Mouse (Mus musculus): ENCODE data around the gene Pcca.

Gene Pcca

DNA sequence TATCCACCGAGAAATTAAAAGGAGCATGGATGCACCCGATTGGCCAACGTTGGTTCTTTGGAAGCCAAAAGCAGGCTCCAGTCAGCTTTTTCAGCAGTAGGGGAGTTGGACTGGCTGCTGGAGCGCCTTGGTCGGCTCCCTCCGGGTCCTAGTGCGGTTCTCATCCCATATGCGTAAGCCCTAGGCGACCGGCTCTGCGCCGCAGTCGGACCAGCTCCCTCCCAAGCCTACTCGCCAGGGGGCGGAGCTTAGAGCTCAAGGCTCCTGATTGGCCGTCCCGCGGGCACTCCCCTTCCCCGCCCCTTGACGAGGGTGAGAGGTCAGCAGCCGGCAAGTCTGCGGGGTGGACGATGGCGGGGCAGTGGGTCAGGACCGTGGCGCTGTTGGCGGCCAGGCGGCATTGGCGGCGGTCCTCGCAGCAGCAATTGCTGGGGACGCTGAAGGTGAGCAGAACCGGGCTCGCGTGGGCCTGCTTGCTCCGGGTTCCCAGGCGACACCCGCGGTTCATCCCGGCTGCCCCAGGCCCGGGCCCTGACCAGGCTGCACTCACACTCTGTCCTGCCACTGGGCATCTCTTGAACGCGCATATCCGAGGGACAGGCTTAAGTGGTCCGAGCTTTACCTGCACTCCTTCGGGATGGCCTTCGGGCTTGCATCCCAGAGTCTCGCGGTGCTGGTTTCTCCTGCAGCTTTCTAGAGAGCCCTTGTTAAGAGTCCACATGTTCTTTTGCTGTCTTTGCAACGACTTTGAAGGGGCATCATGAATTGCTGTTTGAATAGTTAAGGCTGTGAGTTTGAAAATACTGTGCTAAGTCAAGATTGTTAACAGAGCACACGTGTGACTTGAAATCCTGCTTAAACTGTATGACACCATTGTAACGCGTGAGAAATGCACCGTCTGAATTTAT is at the start of gene Pcca:
TSS of gene Pcca (plus strand) at position 308 of the 908 bp plus-strand sequence.
- DNase-seq (ENCODE audit: low spot score), result peak; percentile 92

- DNase-seq (ENCODE audit: low spot score), result no peak
These were observed 49.7 kb upstream of the Pcca start for GRCm38 (mm10) chr14:122484458-122484843.

GRCm38 (mm10) chr14:122484844-122485551 is 49.1 kb upstream of the Pcca start:
- no peak for DNase-seq (ENCODE audit: low spot score)

GRCm38 (mm10) chr14:122485635-122486181 is 48.4 kb upstream of the Pcca start:
- DNase-seq (ENCODE audit: low spot score), result no peak

- no peak for DNase-seq (ENCODE audit: low spot score)
These were observed 47.5 kb upstream of the Pcca start for GRCm38 (mm10) chr14:122486611-122487010.

DNA sequence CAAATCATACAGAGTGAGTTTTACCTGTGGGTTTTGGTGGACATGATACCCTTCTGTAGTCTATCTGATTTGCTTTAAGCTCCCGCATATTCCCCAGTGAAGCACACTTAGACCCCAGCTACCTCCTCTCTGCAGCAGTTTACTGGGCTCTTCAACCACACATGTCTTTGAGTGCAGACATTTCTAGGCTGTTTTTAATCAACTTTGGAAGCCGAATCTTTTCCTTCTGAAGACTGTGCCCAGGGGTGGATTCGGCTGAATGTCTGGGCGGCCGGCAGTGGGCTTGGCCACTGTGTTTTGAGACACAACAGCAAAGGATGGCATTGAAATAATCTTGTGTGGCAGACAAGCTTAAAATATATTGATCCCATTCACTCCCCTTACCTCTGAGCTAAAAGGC is 46.8 kb upstream of the Pcca start:
- DNase-seq (ENCODE audit: low spot score), result no peak

GRCm38 (mm10) chr14:122489041-122489440 is 45.1 kb upstream of the Pcca start:
- DNase-seq (ENCODE audit: low spot score), result no peak

- no peak for DNase-seq (ENCODE audit: low spot score)
These were observed 44.3 kb upstream of the Pcca start for GRCm38 (mm10) chr14:122489686-122490414.

DNA sequence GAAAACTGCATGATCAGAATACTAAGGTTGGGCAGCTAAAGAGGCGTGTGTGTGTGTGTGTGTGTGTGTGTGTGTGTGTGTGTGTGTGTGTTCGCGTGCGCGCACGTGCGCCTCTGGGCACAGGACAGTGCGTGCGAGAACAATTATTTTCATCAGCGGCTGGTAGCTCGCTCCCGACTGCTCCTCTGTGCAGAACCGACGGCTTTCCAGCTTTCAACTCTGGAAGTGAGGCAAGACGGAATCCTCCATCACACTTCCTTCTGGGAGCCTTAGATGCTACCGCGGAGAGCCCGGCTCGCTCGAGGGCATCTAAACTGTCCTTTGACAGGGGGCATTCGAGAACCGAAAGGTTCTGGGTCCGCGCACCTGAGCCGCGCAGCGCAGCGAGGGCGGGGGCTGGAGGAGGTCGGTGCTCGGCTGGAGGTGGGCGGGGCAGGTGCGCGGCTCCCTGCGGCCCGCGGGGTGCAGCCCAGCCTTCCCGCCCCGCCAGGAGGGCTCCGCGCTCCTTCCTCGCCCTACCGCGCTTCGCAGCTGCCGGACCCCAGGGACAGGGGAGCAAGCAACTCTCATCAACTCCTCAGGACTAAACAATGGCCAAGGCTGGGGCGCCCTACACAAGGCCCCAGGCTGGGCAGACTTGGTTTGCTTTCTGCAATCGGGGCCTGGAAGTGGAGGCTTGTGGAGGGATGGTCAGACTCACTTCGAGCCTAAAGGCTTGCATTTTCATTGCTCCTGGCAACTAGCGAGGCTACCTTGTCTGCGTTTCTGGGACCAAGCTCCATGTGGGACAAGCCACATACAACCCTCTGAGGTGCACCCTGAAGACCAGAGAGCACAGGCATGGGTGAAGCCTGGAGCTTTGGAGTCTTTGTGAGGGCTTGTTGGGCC is 43.4 kb upstream of the Pcca start, which contains the start of gene Gm10837:
TSS of gene Gm10837 (plus strand) at position 146 of the 888 bp plus-strand sequence.
- no peak for DNase-seq (ENCODE audit: low spot score)

GRCm38 (mm10) chr14:122491521-122491920 is 42.6 kb upstream of the Pcca start:
- no peak for DNase-seq (ENCODE audit: low spot score)

- no peak for DNase-seq (ENCODE audit: low spot score)
These were observed 42.1 kb upstream of the Pcca start for GRCm38 (mm10) chr14:122492015-122492414.

DNA sequence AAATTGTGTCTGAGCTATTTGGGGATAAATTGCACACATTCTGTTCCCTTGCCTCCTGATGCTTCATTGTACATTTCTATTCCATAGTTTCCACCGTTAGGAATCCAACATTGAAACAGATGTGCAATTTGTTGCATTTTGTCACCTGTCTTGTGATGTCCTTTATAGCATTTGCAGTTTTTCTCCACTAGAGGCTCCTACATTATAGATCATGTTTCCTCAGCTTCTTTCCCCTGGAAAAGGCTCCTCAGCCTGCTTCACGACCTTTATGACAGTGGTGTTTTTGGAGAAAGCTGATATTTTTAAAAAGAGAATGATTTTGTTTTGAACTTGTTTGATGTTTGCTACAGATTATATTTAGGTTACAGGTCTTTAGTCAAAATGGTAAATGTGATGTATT is 25.1 kb upstream of the Pcca start:
- no peak for DNase-seq (ENCODE audit: low spot score)

DNA sequence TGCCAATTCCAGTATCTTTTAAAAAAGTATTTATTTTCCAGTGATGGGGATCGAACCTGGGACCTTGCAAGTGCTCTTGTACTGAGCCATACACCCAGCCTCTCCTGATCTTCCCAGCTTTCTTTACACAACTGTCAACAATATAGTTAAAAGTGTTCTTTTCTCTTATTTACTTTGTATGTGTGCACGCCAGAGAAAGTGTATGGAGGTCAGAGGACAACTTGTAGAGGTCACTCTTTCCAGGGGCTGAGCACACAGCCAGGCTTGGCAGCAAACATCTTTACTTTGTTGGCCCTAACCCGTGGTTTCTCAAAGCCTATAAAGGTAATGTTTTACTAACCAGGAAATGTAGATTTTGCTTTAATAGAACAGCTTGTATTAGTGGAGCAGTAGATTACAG is 22.6 kb upstream of the Pcca start:
- DNase-seq (ENCODE audit: low spot score), result no peak

GRCm38 (mm10) chr14:122513511-122514036 is 20.6 kb upstream of the Pcca start:
- DNase-seq (ENCODE audit: low spot score), result no peak

DNA sequence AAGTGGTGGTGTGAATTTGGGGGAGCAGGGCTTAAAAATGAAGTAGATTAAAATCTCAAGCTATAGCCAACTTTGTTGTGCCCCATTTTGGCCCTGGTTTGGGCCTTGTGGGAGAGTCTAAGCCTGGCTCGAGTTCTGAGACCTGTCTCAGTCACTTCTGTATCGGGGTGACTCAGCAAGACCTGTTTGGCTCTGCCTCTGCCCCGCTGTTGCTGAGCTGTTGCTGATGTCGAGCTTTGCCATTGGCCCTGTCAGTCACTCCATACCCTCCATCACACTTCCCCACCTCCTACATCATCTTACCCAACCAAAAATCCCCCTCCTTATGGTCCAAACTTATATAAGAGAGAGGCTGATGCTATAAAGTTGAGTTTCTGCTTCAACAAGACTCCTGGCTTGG is 5.6 kb upstream of the Pcca start:
- no peak for DNase-seq (ENCODE audit: low spot score)

GRCm38 (mm10) chr14:122535986-122536385 is 1.9 kb downstream of the Pcca start:
- no peak for DNase-seq (ENCODE audit: low spot score)

DNA sequence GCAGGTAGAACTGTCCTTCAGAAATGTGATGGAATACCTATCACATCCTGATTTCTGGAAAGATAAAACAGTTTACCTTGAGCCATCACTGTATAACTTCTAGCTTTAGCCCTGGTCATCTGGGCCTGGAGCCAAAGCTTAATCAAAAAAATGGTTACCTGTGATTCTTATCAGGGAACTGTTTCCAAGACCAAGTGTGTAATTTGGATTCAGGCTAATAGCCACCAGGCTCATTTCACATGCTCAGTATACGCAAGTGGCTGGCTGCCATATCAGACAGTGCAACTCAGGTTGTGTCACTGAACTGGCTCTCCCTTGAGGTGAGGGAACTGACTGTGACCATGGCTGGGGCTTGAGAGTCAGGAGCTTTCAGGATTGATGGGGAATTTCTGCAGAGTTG is 14.3 kb downstream of the Pcca start:
- DNase-seq (ENCODE audit: low spot score), result no peak

DNA sequence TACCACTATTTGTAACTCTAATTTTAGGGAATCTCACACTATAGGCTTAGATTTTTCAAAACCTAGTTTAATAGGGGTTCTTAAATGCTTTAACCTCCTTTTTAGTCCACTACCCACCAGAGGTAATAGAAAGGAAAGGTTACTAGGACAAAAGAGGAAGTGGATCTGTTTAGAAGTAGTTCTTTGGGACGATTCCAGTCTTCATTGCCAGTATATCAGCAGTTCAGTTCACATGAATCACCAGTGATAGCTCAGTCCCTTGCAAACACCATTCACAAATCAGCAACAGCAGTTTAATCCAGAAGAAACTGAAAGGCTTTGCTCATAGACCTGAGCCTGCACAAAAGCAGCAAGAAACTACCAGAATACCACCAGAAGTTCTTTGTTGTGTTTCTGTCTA is 14.8 kb downstream of the Pcca start:
- no peak for DNase-seq (ENCODE audit: low spot score)

DNA sequence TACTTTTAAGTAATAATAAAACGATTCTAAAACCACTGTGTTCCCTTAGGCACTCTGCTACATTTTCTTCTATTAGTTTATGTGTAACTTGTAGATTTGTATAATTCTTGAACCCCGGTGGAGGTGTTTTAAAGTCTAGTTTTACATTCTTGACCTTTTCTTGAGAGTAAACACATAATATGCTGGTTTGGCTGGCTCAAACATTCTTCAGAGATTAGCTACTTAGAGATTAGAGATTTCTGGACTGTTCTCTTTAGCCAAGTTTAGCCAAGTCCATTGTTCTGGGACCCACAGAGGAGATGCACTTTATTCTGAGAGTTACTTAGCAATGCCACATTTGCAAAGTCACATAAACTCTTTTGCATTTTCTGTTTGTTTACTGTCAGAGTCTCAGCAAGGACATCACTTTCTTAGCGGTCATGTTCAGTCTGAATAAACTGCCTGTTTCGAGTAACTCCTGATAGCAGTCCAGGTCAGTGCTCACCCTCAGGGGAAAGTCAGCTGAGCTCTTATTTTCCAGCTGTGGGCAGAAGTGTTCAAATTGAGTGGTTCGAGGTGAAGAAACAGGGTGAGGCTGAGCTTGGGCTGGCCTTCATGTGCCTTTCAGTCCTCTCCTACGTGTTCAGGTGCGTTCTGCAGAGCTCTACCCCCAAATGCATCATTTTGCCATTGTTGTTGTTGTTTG is 18.8 kb downstream of the Pcca start:
- DNase-seq (ENCODE audit: low spot score), result no peak

DNA sequence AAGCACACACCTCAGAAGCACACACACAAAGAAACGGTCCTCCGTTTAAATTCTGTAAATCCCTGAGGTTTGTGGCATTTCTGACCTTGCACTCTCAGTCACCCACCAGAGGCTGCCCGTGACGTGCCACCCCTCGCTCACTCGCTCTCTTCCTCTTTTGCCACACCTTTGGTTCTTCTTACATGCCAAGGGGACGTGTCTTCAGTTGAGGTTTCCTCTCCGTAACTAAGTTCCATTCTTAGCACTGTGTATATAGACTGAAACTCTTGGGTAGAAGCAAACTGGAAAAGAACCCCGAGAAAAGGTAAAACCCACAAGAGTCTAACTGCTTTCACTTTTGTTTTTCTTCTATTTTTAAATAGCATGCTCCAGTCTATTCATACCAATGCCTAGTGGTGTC is 23.2 kb downstream of the Pcca start:
- no peak for DNase-seq (ENCODE audit: low spot score)
